Mouse (Mus musculus) adrenal gland, adult 8-10 months (tissue): Measurements from ENCODE around the gene Gm49378. TPM values are rescaled to one million over a fixed set of nuclear protein-coding genes. Genes with fewer than 3 reads are reported as not detected.
A peak's percentile ranks its signal among the peaks of the same experiment; 100 is the strongest.

Source experiments
- DNase-seq: peaks from one replicate; pipeline ENCODE4 v3.0.0; 2022
- total RNA-seq, 4 experiments: library from RNA; stranded (reverse); gene quantifications; 2 replicates each; pipeline ENCODE4 v1.2.4; 2022

The Gm49378 gene
- total RNA-seq, 4 experiments from 2014 or later = 1.5 to 1.9 TPM; not detected in 2

DNA sequence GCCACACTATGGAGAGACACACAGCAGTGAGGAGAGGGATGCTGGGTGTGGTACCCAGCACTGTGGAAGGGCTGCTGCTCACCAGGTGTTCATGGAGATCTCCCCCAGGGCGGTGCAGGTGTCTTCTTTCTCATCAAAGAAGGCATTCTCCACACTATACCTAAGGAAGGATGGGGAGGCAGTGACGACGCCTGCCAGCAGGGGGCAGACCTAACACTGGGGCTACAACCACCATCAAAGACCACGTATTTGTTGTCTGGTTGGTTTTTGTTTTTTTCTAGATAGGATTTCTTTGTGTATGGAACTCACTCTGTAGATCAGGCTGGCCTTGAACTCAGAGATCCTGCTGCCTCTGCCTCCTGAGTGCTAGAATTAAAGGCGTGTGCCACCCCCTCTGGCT lies 8.4 kb downstream of the Gm49378 start:
- DNase-seq = no peak

DNA sequence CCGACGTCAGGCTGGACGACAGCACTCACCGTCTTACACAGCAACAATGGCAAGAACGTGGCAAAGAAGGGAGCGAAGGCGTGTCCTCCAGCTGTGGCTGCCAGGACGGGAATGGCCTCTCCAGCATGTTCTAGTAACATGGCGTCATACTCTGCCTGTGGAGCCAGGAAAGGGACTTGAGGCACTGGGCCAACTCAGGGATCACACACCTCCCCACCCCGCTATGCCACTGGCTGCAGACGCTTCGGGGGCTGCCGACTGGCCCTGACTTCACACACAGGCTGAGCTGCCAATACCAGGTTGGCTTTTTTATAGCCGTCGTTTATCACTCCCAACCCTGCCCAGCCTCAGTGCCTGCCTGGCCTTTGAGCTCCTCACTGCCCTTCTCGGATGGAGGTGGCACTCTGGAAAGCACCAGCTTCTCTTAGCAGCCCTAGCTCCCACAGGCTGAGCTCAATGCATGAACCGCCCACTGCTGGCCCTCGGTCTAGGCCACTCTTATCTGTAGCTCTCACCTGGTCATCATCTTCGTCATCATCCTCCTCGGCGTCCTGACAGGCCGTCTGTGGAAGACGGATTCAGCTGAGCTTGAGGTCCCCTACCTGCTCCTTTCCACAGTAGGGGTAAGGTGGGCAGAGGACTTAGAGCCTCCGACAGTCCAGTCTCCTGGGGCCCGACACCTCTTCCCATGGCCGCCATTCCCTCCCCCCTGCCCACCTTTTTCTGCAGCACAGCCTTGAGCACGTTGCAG lies 9.4 kb downstream of the Gm49378 start:
- DNase-seq = no peak

DNA sequence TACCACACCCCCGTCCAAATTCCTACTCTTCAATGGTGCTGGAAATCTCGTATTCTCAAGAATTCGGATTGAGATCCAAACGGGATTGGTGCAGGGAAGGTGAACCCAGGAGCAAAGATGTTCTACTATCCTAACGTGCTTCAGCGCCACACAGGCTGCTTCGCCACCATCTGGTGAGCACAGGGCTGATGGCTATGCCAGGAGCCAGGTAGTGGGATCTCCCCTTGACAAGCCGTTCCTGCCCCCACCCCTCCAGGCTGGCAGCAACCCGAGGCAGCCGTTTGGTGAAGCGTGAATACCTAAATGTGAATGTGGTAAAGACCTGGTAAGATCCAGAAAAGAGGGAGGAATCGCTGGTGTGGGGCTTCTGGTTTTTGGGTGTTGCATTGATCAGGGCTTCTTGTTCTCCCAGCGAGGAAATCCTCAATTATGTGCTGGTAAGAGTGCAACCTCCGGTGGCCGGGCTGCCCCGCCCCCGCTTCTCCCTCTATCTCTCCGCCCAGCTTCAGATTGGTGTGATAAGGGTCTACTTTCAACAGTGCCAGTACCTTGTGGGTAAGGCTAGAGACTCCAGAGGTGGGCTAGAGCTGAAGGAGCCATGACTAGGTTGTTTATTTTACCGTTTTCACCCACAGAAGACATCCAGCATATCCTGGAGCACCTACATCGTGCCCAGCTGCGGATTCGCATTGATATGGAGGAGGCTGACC lies 19.1 kb downstream of the Gm49378 start:
- no peak for DNase-seq

DNA sequence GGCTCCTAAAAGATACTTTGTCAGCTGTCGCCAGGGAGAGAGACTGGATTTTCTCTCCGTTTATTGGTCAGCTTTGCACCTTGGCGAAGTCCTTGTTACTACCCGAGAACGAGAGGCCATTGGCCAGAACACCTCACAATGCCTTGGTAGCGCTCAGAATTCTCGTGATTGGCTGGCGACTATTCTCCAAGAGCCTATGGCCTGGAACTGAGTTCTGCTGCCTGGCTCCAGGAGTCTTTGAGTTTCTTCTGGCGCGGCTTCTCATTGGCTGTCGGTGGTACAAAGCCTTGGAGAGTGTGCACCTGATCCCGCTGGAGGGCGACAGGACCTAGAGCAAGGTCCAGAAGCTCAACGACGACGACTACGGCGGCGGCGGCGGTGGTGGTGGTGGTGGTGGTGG lies 19.9 kb downstream of the Gm49378 start, which contains the start of gene Rec8:
Gene Rec8, plus strand, starts transcription at position 216 of the 400 bp plus-strand sequence.
- DNase-seq = peak; percentile 47

DNA sequence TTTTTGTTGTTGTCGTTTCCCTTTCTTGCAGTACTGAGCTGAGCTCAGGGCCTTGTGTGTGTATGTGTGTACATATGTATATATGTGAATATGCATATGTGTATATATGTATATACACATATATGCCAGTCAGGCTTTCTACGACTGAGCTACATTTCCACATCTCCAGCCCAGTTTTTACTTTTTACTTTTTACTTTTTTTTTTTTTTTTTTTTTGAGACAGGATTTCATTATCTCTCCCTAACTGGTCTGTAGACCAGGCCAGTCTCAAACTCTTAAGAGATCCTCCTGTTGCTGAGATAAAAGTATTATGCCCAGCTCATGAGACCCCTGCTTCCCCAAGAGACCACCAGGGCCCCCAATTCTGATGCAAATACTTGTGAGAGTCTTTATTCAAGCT lies 20.9 kb downstream of the Gm49378 start:
- DNase-seq = no peak

DNA sequence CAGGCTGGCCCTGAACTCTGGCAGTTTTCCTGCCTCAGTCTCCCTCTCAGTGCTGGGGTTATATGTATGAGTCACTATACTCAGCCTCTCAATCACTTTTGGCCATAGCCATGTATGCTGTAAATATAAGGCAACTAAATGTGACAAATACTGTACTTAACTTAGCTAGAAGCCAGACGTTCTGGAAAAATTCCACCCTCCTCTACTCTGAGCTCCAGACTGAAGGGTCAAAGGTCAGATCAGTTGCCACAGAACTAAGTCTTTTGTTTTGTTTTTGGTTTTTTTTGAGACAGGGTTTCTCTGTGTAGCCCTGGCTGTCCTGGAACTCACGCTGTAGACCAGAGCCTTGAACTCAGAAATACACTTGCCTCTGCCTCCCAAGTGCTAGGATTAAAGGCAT lies 21.8 kb downstream of the Gm49378 start:
- no peak for DNase-seq

DNA sequence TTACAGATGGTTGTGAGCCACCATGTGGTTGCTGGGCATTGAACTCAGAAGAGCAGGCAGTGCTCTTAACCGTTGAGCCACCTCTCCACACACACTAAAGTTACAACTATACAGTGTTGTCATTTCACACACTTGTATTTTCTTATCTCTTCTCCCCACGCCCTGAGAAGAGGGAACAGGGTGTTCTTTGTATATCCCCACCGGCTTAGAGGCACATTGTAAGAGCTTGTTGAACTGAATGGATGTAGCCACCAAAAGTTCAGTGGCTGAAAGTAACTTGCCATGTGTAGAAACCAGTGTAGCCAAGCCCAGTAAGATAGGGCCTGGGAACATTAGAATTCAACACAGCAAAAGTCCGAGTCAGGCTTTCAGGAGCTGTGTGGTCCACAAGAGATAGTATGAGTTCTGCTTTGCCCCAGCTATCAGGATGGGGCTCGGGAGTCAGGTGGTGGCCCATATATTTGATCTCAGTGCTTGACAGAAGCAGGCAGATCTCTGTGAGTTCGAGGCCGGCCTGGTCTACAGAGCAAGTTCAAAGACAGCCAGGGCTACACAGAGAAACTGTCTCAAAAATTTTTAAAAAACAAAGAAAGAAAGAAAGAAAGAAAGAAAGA lies 23.0 kb downstream of the Gm49378 start:
- DNase-seq = no peak

DNA sequence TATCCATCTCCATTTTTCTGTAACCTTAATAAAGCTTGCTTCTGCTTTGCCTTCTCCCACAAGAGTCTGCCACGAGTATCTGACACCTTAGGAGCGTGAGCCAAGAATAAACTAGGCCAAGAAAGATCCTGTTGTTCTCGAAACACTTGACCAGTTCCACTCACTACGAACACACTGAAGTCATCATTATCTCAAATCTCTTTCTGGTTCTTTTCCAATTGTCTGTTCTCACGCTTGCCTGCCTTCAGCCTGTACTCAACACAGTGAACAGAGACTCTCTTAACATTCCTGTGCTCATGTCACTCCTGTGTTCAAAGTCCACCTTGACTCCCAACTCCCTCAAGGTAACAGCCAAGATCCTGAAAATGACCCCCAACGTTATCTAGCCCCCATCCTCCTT lies 24.3 kb downstream of the Gm49378 start:
- no peak for DNase-seq

DNA sequence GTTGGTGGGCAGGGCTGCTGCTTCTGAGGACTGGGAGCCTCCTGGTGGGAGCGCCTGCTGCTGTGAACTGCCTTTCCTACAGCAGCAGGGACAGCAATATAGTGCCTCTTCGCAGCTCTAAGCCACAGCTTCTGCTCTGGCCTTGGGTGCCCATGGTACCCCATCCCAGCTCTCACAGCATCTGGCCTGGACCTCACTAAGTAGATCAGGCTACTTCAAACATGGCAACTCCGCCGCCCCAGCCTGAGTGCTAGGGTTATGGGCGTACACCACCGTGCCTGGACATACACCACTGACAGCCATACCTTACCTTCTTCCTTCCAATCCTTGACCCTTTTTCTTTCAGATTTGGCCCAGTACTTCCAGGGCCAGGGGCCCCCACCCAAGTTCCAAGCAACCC lies 29.4 kb downstream of the Gm49378 start:
- DNase-seq = no peak

DNA sequence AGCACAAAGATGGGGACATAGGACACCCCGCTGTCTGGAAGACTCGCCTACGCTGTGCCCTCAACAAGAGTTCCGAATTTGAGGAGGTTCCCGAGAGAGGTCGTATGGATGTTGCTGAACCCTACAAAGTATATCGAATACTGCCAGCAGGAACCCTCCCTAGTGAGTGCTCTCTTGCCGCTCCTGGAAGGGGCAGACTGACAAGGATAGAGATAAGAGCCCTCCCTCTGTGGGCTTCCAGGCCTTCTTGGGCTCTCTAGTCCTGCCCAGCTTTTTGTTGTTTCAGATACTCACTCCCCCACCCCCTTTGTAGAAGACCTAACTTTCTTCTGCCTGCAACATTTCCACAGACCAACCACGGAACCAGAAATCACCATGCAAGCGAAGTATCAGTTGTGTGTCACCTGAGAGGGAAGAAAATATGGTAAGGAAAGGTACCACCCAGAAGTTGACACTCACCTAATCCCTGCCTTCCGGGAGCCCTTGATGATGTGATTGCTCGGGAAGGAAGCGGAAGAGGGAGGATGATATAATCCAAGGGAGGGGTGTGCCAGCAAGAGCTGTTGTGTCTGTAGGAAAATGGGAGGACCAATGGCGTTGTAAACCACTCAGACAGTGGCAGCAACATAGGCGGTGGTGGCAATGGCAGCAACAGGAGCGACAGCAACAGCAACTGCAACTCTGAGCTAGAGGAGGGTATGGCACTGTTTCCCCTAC lies 31.8 kb downstream of the Gm49378 start:
- no peak for DNase-seq

DNA sequence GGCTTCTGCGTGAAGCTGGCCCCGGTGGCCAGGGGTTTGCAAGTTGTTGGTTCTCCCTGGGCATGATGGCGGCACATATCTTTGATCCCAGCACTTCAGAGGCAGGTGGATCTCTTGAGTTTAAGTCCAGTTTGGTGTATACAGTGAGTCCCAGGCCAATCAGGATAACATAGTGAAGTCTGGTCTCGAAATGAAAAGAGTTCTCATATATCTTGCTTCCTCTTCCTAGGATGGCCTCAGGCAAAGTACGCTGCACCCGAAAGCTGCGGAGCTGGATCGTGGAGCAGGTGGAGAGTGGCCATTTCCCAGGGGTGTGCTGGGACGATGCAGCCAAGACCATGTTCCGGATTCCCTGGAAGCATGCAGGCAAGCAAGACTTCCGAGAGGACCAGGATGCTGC lies 32.9 kb downstream of the Gm49378 start:
- DNase-seq = no peak

DNA sequence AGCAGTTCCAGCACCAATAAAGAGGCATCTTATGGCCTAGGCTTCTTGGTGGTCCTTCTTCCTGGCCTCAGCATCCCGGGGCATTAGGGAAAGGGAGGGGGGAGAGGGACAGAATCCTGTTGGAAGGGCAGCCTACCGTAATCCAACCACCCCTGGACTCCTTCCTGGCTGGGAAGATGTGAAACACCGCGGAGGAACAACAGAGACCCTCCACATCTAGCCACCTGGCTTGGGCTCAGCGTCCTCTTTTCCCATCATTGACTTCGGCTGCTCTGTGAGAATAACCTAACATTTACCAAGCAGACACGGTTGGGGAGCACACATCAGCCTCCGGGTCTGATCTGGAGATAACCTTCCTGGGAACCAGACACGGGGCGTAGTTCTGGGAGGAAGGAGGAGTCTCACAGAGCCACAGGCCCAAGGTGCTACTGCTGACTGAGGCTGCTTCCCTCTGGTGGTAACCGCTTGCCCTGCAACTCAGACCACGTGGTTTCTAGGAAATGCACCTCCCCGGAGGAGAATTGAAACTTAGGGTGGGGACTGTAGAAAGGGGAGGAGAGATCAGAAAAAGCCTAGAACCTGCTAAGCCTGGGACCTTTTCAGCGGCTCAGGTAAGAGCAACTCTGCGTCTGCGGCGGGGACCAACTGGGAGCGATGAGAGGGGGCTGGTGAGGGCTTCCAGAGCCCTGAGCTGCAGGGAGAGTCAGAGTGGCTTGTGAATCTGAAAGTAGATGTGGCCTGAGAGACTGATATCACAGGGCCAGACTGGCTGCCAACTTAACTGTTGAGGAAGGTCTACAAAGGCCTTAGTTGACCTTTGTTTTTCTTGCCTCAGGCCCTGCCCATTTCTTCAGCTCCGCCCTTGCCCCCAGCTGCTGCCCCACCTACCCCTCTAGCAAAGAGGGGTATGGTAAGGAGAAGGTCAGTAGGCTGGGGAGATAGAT lies 33.8 kb downstream of the Gm49378 start:
- DNase-seq = peak; percentile 93

DNA sequence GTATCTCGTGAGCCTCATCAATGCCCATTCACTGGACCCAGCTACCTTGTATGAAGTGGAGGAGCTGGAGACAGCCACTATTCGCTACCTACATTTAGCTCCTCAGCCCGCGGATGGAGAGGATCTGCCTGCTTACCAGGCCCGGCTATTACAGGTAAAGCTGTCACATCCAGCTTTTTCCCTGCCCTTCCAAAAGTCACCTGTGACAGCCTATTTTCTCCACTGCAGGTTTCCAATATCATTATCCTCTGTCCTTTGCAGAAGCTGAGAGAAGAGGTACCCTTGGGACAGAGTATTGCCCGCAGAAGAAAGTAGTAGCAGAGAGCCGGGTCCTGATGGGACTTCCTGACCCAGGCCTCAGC lies 34.4 kb downstream of the Gm49378 start, which contains the start of gene Irf9:
Gene Irf9, plus strand, starts transcription at position 301 of the 362 bp plus-strand sequence.
- no peak for DNase-seq

DNA sequence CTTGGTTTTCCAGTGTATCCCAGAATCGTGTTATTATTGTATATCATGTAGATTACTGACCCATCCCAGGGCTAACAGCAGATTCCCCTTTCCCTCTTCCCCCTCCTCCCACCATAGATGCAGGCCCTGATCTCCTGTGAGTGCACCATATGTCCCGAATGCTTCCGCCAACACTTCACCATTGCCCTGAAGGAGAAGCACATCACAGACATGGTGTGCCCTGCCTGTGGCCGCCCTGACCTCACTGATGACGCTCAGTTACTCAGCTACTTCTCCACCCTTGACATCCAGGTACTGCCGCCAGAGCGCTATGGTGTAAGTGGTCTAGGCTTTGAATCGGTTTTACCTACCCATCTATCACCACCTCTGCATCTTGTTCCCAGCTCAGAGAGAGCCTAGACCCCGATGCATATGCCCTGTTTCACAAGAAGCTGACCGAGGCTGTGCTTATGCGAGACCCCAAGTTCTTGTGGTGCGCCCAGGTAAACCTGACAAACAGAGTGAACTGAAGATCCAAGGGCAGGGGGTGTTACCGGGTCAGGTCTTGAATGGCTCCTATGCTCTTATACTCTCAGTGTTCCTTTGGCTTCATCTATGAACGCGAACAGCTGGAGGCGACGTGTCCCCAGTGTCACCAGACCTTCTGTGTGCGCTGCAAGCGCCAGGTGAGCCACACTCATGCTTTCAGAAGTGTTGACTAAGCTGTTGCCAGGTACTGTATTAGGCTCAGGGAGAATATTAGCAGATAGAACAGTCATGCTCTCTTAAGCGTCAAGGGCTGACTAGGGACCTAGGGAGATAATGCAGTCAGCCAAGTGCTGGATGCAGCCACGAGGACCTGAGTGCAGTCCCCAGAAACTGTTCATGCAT lies 38.9 kb downstream of the Gm49378 start:
- DNase-seq = no peak

DNA sequence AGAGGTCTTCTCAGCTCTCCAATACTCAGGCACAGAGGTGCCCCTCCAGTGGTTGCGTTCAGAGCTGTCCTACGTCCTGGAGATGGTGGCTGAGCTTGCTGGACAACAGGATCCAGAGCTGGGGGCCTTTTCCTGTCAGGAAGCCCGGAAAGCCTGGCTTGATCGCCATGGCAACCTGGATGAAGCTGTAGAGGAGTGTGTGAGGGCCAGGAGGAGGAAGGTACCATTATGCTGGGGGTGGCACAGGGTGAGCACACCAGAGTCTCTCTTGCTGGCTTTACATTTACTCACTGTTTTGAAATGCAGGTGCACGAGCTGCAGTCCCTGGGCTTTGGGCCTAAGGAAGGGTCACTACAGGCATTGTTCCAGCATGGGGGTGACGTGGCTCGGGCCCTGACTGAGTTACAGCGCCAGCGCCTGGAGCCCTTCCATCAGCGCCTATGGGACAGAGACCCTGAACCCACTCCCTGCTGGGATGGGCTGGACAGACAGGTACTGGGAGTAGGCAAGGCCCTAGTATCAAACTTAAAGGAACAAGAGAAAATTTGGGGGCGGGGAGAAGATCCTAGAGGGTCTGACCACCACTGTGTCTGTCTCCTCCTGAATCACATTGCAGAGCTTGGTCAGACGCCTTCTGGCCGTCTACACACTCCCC lies 41.5 kb downstream of the Gm49378 start:
- DNase-seq = no peak

DNA sequence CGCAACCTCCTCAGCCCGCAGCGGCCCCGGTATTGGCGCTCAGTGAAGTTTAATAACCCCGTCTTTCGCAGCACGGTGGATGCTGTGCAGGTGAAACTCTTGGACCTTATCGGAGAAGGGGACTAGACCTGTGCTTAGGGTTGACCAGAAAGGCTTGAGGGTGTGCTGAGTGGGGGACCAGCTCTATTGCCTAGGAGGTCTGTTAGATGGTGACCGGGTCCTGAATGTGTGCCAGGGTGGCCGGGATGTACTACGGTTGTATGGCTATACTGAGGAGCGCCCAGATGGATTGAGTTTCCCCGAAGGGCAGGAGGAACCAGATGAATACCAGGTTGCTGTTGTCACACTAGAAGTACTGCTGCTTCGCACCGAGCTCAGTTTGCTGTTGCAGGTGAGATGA lies 45.5 kb downstream of the Gm49378 start:
- DNase-seq = no peak

DNA sequence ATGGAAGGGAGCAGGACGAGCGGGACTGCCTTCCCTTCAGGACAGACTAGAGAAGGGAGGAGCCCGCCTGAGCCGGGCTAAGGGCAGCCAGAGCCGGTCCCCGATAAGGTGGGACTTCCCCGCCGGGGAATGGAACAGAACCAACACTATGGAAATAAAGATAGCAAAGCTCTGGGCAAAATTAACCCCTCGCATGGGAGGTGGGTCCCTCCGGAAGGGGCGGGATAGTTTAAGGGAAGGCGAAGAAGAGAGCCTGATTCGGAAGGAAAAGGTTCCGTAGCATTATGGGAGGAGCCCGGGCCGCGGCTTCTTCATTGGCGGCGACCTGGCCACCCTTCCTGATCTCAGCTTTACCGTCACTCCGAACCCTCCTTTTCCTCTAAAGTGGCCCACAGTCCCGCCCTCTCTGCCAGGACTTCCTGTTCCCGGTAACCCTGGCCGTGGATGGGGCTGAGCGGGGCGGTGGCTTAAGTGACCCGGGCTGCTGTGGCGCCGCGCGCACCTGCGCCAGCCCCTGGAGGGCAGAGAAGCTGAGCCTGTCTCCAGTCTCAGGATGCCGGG lies 46.3 kb downstream of the Gm49378 start, which contains the start of gene Rnf31:
Gene Rnf31, plus strand, starts transcription at position 378 of the 561 bp plus-strand sequence.
- peak; percentile 97 for DNase-seq

DNA sequence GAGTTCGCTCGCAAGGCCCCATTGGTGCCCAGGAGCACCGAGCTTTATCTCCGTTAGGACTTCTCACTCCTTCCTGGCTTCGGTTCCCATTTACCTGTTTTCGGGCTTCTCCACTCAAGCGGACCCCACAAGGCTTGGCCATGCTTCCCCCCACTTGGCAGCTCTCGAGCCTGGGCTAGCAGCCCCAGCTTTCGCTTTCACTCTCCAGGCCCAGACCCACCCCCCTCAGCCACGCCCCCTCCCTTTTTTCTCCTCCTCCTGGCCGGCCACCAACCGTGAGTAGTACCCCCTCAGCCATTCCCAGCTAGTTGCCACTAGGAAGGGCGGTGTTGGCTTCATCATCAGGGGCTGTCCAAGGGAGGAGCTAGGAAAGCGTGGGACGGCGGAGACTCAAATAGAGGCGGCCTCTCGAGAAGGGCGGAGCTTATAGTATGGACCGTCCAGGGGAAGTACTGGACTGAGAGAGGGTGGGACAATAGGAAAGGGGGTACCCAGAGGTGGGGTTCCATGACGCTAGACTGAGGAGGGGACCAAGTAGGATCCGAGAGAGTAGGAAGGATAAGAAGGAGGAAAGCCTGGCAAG lies 46.9 kb downstream of the Gm49378 start, which contains the start of gene Psme2:
Gene Psme2, minus strand, starts transcription at position 366 of the 583 bp plus-strand sequence.
- DNase-seq = peak; percentile 97

DNA sequence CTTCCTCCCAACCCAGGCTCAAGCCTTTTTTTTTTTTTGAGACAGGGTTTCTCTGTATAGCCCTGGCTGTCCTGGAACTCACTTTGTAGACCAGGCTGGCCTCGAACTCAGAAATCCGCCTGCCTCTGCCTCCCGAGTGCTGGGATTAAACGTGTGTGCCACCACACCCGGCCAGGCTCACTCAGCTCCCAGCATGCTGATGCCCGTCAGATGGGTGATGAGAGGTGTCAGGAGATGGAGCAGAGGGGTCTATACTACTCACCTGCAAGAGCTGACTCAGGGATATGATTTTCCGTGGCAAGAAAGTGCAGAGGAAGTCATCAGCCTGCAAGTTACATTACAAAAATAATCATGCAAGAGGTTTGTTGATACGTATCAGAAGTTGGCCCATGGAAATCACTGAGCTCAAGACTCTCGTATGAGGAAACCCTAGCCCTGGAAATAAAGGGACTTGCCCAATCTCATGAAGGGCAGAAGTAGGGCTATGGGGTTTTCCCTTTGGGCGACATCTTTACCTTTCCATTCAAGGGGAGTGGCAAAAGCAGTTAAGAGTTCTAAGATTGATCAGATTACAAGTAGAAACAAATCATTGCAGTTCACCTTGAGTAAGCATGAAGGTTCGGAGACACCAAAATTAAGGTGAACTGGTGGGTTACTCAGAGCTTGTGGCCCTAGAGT lies 47.8 kb downstream of the Gm49378 start:
- DNase-seq = no peak
